Mouse (Mus musculus) midbrain, embryonic 11.5 days (tissue): ENCODE results near the gene Dmwd. TPM values are rescaled to one million over a fixed set of nuclear protein-coding genes. Genes with fewer than 3 reads are reported as not detected.

Experiments
- ATAC-seq: fragments of 200-750 bp; cut with Nextera tagmentation; 2 replicates; pipeline ENCODE4 v1.8.0; 2017; ENCODE audit warnings: moderate TSS enrichment, moderate library complexity; ENCODE audit not compliant: low FRiP score
- DNase-seq: peaks from one replicate; pipeline ENCODE4 v3.0.0; 2015; ENCODE audit warnings: low spot score; ENCODE audit errors: missing footprints
- H3K27ac ChIP-seq: fragments of 300-500 bp; sonication (generic); 2 replicates; pipeline ENCODE4 v1.5.1; 2014; ENCODE audit warnings: low read depth, low read length
- H3K27me3 ChIP-seq: fragments of 300-500 bp; sonication (generic); 2 replicates; pipeline ENCODE4 v1.6.1; 2014; ENCODE audit warnings: mild to moderate bottlenecking, low read length, moderate library complexity, mixed read lengths; ENCODE audit not compliant: control insufficient read depth, insufficient read depth
- H3K36me3 ChIP-seq: fragments of 300-500 bp; sonication (generic); 2 replicates; pipeline ENCODE4 v1.6.1; 2014; ENCODE audit warnings: mild to moderate bottlenecking, low read length, moderate library complexity, mixed read lengths; ENCODE audit not compliant: control insufficient read depth, insufficient read depth
- H3K4me1 ChIP-seq: fragments of 300-500 bp; sonication (generic); 2 replicates; pipeline ENCODE4 v1.6.1; 2014; ENCODE audit warnings: low read length; ENCODE audit not compliant: control insufficient read depth, insufficient read depth
- H3K4me2 ChIP-seq: fragments of 300-500 bp; sonication (generic); 2 replicates; pipeline ENCODE4 v1.6.1; 2014; ENCODE audit warnings: mild to moderate bottlenecking, moderate library complexity
- H3K4me3 ChIP-seq: fragments of 300-500 bp; sonication (generic); 2 replicates; pipeline ENCODE4 v1.5.1; 2014; ENCODE audit warnings: low read depth, low read length
- H3K9ac ChIP-seq: fragments of 300-500 bp; sonication (generic); 2 replicates; pipeline ENCODE4 v1.6.1; 2014; ENCODE audit warnings: low read length
- H3K9me3 ChIP-seq: fragments of 300-500 bp; sonication (generic); 2 replicates; pipeline ENCODE4 v1.6.1; 2016; ENCODE audit warnings: low read length; ENCODE audit not compliant: control insufficient read depth
- WGBS: fragments of 180-500 bp; shearing (Covaris S2); extraction: QIAGEN DNeasy Blood & Tissue Kit; methylation state at CpG from one replicate; pipeline ENCODE4 v1.1.7; 2014; 5-methylcytosine and 5-hydroxymethylcytosine counted together
- polyA plus RNA-seq: library from polyadenylated mRNA; unstranded; fragments of >200 nt; fragmentation: Nextera tagmentation; extraction: Ambion mirVana; gene quantifications from 2 replicates; pipeline ENCODE4 v1.2.1, GENCODE M21; 2014

Gene Dmwd
- polyA plus RNA-seq, 1 experiment from 2014 or later: 16.9 TPM

DNA sequence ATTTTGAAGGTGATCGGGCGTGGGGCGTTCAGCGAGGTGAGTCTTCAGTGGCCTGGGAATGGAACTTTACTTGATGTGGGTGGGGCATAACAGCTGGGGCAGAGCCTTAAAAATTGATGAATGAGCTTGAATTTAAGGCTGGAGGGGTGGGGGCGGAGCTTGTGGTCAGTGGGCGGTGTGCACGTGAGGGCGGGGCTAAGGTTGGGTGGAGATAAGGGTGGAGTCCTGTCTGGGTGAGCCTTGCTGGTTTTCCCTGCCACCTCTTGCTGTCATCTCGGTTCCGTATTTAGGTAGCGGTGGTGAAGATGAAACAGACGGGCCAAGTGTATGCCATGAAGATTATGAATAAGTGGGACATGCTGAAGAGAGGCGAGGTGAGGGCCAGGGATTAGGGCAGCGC lies 10.0 kb downstream of the Dmwd start:
- WGBS: 9% methylated on average over 14 of the region's 14 CpGs

DNA sequence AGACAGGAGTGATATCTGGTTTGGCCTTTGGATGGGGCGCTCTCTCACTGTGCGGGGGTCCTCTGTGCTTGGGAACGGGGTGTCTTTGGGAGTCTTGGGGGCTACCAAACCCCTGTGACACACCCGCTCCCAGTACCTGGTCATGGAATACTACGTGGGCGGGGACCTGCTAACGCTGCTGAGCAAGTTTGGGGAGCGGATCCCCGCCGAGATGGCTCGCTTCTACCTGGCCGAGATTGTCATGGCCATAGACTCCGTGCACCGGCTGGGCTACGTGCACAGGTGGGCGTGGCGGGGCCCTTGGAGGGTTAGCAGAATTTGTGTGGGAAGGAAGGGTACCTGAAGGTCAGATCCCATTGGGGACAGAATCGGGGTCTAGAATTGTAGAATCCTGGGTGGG lies 10.7 kb downstream of the Dmwd start:
- Histone ChIP-seq H3K4me2 (no peak overlapping the region), H3K9me3 (no peaks in the 10 kb centered on the region), H3K36me3 (peaks cover 11% of the 10 kb centered on the region), H3K27ac (no peak overlapping the region), H3K4me3 (no peak overlapping the region), H3K9ac (no peak overlapping the region), H3K27me3 (peaks cover 12% of the 10 kb centered on the region; the same call in 1 of the 2 replicates), H3K4me1 (peaks cover 13% of the 10 kb centered on the region)
- DNase-seq: no peak
- ATAC-seq: no peak
- 49% methylated on average over 18 of the region's 18 CpGs for WGBS

More for the DNA sequence above, 10.0 kb downstream of the Dmwd start:
- peaks cover 5% of the 10 kb centered on the region; the same call in 1 of the 2 replicates for H3K27me3 ChIP-seq
- H3K9ac ChIP-seq: no peak overlapping the region
- no peak overlapping the region for H3K4me2 ChIP-seq
- H3K4me3 ChIP-seq: no peak overlapping the region
- DNase-seq (peak; percentile 89), ATAC-seq (peak; percentile 15; the same call in 1 of the 2 replicates)
- no peaks in the 10 kb centered on the region for H3K9me3 ChIP-seq
- peaks cover 9% of the 10 kb centered on the region for H3K4me1 ChIP-seq
- H3K27ac ChIP-seq: no peak overlapping the region
- H3K36me3 ChIP-seq: peaks cover 14% of the 10 kb centered on the region

DNA sequence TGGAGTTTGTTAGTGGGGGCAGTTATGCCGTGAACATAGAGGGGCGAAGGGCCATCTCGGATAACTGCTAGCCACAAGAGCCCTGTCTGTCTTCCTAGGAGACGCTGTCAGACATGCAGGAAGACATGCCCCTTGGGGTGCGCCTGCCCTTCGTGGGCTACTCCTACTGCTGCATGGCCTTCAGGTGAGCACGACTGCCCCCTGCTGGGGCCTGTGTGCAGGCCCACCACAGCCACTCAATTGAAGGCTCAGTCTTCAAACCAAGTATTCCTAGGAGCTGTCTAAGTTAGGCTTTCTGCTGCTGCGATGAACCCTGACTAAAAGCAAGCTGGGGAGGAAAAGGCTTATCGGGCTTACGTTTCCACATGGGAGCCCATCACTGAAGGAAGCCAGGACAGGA lies 12.8 kb downstream of the Dmwd start:
- Histone ChIP-seq H3K36me3 (peaks cover 7% of the 10 kb centered on the region; the same call in 1 of the 2 replicates), H3K9ac (no peak overlapping the region), H3K9me3 (no peaks in the 10 kb centered on the region), H3K27ac (no peak overlapping the region), H3K4me1 (peaks cover 30% of the 10 kb centered on the region), H3K4me3 (no peak overlapping the region), H3K4me2 (no peak overlapping the region), H3K27me3 (peaks cover 14% of the 10 kb centered on the region; the same call in 1 of the 2 replicates)
- no peak for ATAC-seq
- WGBS: 34% methylated on average over 10 of the region's 10 CpGs
- DNase-seq: peak; percentile 95

DNA sequence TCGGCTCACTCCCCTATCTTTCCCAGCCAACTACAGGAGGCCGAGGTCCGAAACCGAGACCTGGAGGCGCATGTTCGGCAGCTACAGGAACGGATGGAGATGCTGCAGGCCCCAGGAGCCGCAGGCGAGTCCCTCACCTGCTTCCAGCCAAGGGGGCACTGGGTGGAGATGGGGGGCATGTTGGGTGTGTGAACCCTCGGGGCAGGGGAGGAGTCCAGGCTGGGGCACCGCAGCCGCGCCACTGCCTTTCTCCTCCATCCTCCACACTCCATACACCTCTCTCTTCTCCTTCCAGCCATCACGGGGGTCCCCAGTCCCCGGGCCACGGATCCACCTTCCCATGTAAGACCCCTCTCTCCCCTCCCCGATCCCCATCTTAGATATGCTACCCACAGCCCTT lies 15.9 kb downstream of the Dmwd start:
- no peaks in the 10 kb centered on the region for H3K9me3 ChIP-seq
- no peak overlapping the region for H3K27ac ChIP-seq
- WGBS: 25% methylated on average over 17 of the region's 17 CpGs
- DNase-seq: peak; percentile 89
- peaks cover 35% of the 10 kb centered on the region for H3K4me1 ChIP-seq
- no peak overlapping the region; the same call in 1 of the 2 replicates for H3K4me3 ChIP-seq
- H3K9ac ChIP-seq: peak overlapping the region; percentile 45; the same call in 1 of the 2 replicates
- peaks cover 7% of the 10 kb centered on the region; the same call in 1 of the 2 replicates for H3K36me3 ChIP-seq
- ATAC-seq: no peak
- peaks cover 14% of the 10 kb centered on the region; the same call in 1 of the 2 replicates for H3K27me3 ChIP-seq
- peak overlapping the region; percentile 95 for H3K4me2 ChIP-seq

DNA sequence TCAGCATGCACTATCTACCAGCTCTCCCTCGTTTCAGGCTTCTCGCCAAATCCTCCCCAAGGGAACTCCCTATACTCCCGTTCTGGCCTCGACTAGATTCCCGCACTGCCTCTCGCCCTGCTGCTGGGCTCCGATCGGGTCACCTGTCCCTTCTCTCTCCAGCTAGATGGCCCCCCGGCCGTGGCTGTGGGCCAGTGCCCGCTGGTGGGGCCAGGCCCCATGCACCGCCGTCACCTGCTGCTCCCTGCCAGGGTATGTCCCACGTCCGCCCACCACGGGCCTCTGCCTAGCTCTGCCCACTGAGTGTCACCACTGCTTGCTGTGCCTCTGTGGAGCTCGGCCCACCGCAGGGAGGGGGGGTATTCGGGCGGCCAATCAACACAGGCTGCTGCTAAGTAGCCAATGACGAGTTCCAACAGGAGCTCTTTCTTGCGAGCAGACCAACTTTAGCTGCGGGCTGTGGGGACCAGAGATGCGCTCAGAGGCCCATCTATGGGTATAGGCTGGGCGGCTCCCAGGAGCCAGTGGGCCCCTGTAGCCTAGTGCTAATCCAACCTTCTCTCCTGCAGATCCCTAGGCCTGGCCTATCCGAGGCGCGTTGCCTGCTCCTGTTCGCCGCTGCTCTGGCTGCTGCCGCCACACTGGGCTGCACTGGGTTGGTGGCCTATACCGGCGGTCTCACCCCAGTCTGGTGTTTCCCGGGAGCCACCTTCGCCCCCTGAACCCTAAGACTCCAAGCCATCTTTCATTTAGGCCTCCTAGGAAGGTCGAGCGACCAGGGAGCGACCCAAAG lies 16.6 kb downstream of the Dmwd start:
- H3K9ac ChIP-seq: peak overlapping the region; percentile 48
- no peaks in the 10 kb centered on the region for H3K9me3 ChIP-seq
- DNase-seq (peak; percentile 94), ATAC-seq (peak; percentile 58)
- H3K4me2 ChIP-seq: peak overlapping the region; percentile 95
- H3K27me3 ChIP-seq: peaks cover 14% of the 10 kb centered on the region; the same call in 1 of the 2 replicates
- H3K4me3 ChIP-seq: peak overlapping the region; percentile 73
- peak overlapping the region; percentile 71 for H3K27ac ChIP-seq
- H3K36me3 ChIP-seq: peaks cover 7% of the 10 kb centered on the region
- H3K4me1 ChIP-seq: peaks cover 39% of the 10 kb centered on the region
- 2% methylated on average over 38 of the region's 38 CpGs for WGBS

DNA sequence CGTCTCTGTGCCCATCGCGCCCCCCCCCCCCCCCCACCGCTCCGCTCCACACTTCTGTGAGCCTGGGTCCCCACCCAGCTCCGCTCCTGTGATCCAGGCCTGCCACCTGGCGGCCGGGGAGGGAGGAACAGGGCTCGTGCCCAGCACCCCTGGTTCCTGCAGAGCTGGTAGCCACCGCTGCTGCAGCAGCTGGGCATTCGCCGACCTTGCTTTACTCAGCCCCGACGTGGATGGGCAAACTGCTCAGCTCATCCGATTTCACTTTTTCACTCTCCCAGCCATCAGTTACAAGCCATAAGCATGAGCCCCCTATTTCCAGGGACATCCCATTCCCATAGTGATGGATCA lies 17.1 kb downstream of the Dmwd start:
- DNase-seq (peak; percentile 99), ATAC-seq (peak; percentile 39)
- Histone ChIP-seq H3K27ac (peak overlapping the region; percentile 71), H3K4me3 (peak overlapping the region; percentile 73), H3K9me3 (no peaks in the 10 kb centered on the region), H3K36me3 (peaks cover 7% of the 10 kb centered on the region), H3K4me1 (peaks cover 39% of the 10 kb centered on the region), H3K27me3 (peaks cover 14% of the 10 kb centered on the region; the same call in 1 of the 2 replicates), H3K9ac (peak overlapping the region; percentile 48), H3K4me2 (peak overlapping the region; percentile 95)
- 1% methylated on average over 11 of the region's 15 CpGs for WGBS

DNA sequence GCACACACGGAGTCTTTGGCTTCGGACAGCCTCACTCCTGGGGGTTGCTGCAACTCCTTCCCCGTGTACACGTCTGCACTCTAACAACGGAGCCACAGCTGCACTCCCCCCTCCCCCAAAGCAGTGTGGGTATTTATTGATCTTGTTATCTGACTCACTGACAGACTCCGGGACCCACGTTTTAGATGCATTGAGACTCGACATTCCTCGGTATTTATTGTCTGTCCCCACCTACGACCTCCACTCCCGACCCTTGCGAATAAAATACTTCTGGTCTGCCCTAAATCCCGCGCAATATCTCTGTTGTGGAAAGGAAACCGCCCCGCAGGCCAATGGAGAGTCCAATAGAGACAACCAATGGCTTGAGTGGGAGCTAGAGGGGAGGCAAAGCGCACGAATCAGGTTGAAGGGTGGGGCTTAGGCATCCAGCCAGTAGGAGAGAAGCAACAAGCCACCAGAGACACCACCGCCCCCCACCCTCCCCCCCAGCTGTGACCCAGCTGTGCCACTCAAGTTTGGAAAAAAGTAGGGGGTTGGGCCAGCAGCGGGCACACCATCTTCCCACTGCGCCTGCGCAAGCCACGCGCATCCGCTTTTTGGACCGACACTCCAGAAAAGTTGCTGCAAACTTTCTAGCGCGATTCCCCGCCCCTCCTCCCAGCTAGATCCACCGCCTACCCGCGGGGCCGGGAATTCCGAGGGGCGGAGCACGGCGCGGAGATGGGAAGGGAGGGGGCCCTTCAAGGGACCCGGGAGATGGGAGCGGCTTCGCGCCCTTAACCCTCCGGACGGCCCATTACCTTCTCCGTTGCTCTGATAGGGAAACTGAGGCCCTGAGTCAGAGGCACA lies 17.7 kb downstream of the Dmwd start:
- H3K36me3 ChIP-seq: peaks cover 7% of the 10 kb centered on the region
- H3K9me3 ChIP-seq: no peaks in the 10 kb centered on the region
- H3K9ac ChIP-seq: peak overlapping the region; percentile 89
- H3K27ac ChIP-seq: peak overlapping the region; percentile 90
- peak overlapping the region; percentile 95 for H3K4me2 ChIP-seq
- DNase-seq (peak; percentile 100), ATAC-seq (peak; percentile 85)
- peak overlapping the region; percentile 73 for H3K4me3 ChIP-seq
- peaks cover 14% of the 10 kb centered on the region; the same call in 1 of the 2 replicates for H3K27me3 ChIP-seq
- WGBS: under 1% methylated on average over 45 of the region's 45 CpGs
- peaks cover 39% of the 10 kb centered on the region for H3K4me1 ChIP-seq

DNA sequence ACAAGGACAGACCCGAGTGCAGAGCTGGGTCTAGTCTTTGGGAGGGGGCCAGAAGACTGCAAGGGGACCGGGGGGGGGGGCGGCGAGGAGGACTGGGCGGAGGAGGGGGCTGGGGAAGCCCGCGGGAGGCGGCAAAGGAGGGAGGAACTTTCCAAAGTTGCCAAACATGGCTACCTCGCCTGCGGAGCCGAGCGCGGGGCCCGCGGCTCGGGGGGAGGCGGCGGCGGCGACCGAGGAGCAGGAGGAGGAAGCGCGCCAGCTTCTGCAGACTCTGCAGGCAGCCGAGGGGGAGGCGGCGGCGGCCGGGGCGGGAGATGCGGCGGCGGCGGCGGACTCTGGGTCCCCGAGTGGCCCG lies 18.4 kb downstream of the Dmwd start, which contains the start of gene Six5:
TSS of gene Six5 (plus strand) at position 124 of the 355 bp plus-strand sequence.
- no peak for ATAC-seq

More for the DNA sequence above, 18.4 kb downstream of the Dmwd start, which contains the start of gene Six5:
- Histone ChIP-seq H3K27ac (peak within 1 kb of the TSS; percentile 90), H3K4me1 (peaks cover 39% of the 10 kb centered on the region), H3K4me2 (peak within 1 kb of the TSS; percentile 95), H3K36me3 (peaks cover 7% of the 10 kb centered on the region), H3K9ac (peak within 1 kb of the TSS; percentile 89), H3K4me3 (peak within 1 kb of the TSS; percentile 73), H3K27me3 (peaks cover 14% of the 10 kb centered on the region; the same call in 1 of the 2 replicates), H3K9me3 (no peaks in the 10 kb centered on the region)
- under 1% methylated on average over 27 of the region's 36 CpGs for WGBS
- no peak for DNase-seq
